Mouse (Mus musculus) ES-E14 (cell line): ENCODE results near the gene Fam83f. TPM values are rescaled to one million over a fixed set of nuclear protein-coding genes. Genes with fewer than 3 reads are reported as not detected.

Experiments
- DNase-seq: peaks from one replicate; pipeline ENCODE4 v3.0.0-alpha.2; 2013; ENCODE audit warnings: low read depth, low spot score
- H3K27ac ChIP-seq: 2 replicates; pipeline ENCODE4 v1.5.1; 2012; ENCODE audit warnings: low read depth, mild to moderate bottlenecking, low read length, moderate library complexity, mixed read lengths; ENCODE audit not compliant: poor library complexity, insufficient read depth, severe bottlenecking
- H3K36me3 ChIP-seq: 2 replicates; pipeline ENCODE4 v1.6.1; 2012; ENCODE audit warnings: mild to moderate bottlenecking, low read length, moderate library complexity, mixed read lengths; ENCODE audit not compliant: control insufficient read depth, poor library complexity, insufficient read depth, severe bottlenecking
- H3K4me1 ChIP-seq, 2 experiments: fragments of 150-350 bp in 1 of 2; sonication (generic) in 1 of 2; 2 replicates each; pipeline ENCODE4 v1.6.1; 2012; ENCODE audit warnings: low read length in 2 of 2, mild to moderate bottlenecking in 1 of 2, mixed read lengths in 1 of 2; ENCODE audit not compliant: control insufficient read depth in 2 of 2, insufficient read depth in 2 of 2, poor library complexity in 1 of 2
- H3K4me3 ChIP-seq, 2 experiments: fragments of 150-350 bp in 1 of 2; sonication (generic) in 1 of 2; 2 replicates each; pipeline ENCODE4 v1.5.1; 2012; ENCODE audit warnings: low read length in 2 of 2, low read depth in 1 of 2, mild to moderate bottlenecking in 1 of 2, mixed read lengths in 1 of 2; ENCODE audit not compliant: insufficient read depth in 1 of 2, poor library complexity in 1 of 2, severe bottlenecking in 1 of 2
- H3K9ac ChIP-seq: 2 replicates; pipeline ENCODE4 v1.6.1; 2012; ENCODE audit warnings: low read depth, mild to moderate bottlenecking, low read length, mixed read lengths; ENCODE audit not compliant: poor library complexity, insufficient read depth, severe bottlenecking
- H3K9me3 ChIP-seq: fragments of 150-350 bp; sonication (generic); 2 replicates; pipeline ENCODE4 v1.6.1; 2012; ENCODE audit warnings: low read depth, mild to moderate bottlenecking, low read length; ENCODE audit not compliant: control insufficient read depth, insufficient read depth
- CHD2 ChIP-seq: IDR thresholded peaks from 2 replicates; pipeline ENCODE4 v1.6.1; 2014; ENCODE audit warnings: mild to moderate bottlenecking, low read depth, low read length, inconsistent platforms
- HCFC1 ChIP-seq: IDR thresholded peaks from 2 replicates; pipeline ENCODE4 v1.6.1; 2012; ENCODE audit warnings: low read length, inconsistent platforms, borderline replicate concordance; ENCODE audit not compliant: insufficient read depth
- MAFK ChIP-seq: IDR thresholded peaks from 2 replicates; pipeline ENCODE4 v1.6.1; 2014; ENCODE audit warnings: mild to moderate bottlenecking, low read depth, low read length, inconsistent platforms; ENCODE audit not compliant: insufficient read depth
- ZC3H11A ChIP-seq: IDR thresholded peaks from 2 replicates; pipeline ENCODE4 v1.6.1; 2012; ENCODE audit warnings: low read depth, mild to moderate bottlenecking, inconsistent platforms, low read length, borderline replicate concordance
- ZNF384 ChIP-seq: IDR thresholded peaks from 2 replicates; pipeline ENCODE4 v1.6.1; 2012; ENCODE audit warnings: low read depth, low read length, inconsistent platforms
- in situ Hi-C, 2 experiments: fragments of 600-800 bp; cut with MboI; formaldehyde crosslinking; loops; one replicate each; pipeline ENCODE4 v1.15.1; 2025; ENCODE audit warnings: low sequenced_read_pairs in 2 of 2, inconsistent platforms in 1 of 2; ENCODE audit not compliant: unreplicated experiment in 2 of 2
- total RNA-seq: library from RNA; depleted of rRNA; stranded (reverse); fragments of 300-350 nt; gene quantifications from 2 replicates; pipeline ENCODE4 v1.2.3, GENCODE M21; 2012

Gene Fam83f
- total RNA-seq, 1 experiment: 1.0 TPM

DNA sequence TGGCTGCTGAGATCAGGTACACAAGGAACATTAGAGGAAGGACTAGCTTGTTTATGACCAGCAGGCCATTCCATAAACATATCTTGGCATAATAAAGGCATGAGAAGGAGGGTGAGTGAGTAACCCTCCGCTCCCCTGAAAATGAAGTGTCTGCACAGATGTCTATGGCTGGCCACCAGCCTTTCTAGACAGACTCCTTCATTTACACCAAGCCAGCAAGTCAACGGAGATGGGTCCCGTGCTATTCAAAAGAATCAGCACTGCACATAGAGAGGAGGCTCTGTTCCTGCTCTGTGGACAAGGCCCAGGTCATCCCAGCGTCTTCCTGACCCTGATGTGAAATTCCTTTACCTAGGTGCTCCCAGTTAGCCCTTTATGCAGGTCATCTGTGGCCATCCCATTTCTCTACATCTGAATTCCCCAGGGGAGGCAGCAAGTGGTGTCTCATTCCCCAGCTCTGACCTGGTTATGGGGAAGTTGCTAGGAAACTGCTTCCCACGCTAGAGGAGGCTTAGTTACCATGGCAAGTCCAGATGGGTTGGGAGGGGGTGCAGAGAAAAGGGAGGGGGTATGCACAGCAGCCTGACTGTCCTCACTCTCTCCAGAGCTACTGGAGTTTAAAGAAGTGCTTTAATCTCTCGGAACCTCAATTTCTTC is 12.7 kb upstream of the Fam83f start:
- no peak for TF ChIP-seq CHD2
- no peak for TF ChIP-seq MAFK
- TF ChIP-seq HCFC1: no peak
- TF ChIP-seq ZC3H11A: no peak
- no peak for TF ChIP-seq ZNF384
- H3K36me3 ChIP-seq: no peaks in the 10 kb centered on the region
- in situ Hi-C loops: no loop called here

DNA sequence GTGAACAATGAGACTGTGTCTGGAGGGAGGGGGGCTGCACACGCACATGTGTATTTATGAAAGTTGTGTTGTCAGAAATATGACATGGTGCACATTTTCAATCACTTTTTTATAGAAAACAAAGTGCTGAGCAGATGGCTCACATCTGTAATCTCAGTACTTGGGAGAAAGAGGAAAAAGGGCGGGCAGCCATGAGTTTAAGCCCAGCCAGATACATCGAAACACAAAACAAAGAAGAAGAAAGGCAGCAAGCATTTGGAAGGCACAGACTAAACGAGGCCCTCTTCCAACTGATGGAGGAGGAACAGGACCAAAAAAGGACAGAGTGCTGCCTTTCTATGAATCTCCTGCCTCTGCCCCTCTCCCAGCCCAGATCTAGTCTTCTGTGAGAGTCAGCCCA is 10.7 kb upstream of the Fam83f start:
- no peak overlapping the region for H3K4me3 ChIP-seq
- no peaks in the 10 kb centered on the region for H3K4me1 ChIP-seq
- no peaks in the 10 kb centered on the region for H3K36me3 ChIP-seq
- in situ Hi-C loops: no loop called here
- no peak overlapping the region for H3K27ac ChIP-seq
- H3K9me3 ChIP-seq: no peaks in the 10 kb centered on the region
- no peak overlapping the region for H3K9ac ChIP-seq
- no peak for DNase-seq
- TF ChIP-seq ZNF384 (no peak), ZC3H11A (no peak), CHD2 (no peak), HCFC1 (no peak), MAFK (no peak)

More for the DNA sequence above, 12.7 kb upstream of the Fam83f start:
- no peaks in the 10 kb centered on the region for H3K9me3 ChIP-seq
- DNase-seq: no peak
- H3K4me1 ChIP-seq: no peaks in the 10 kb centered on the region
- H3K9ac ChIP-seq: no peak overlapping the region
- H3K27ac ChIP-seq: no peak overlapping the region
- no peak overlapping the region for H3K4me3 ChIP-seq

DNA sequence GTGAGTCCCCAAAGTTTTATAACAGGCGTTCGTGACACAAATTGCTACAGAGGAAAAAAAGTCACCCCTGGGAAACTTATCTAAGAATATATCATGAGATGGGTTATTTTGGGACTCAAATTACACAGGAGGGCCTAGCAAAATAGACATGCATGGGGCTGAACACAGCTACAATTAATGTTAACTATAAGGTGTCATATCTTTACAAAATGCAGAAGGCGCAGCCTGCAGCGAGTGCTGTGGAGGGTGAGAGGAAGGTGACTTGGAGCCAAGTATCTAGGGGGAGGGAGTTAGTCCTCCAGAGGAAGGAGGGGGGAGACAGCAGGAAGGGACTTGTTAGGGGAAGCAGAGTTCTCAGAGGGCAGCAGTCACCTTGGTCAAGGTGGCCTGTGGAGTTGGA is 7.2 kb upstream of the Fam83f start:
- TF ChIP-seq MAFK (no peak), ZNF384 (no peak), ZC3H11A (no peak), CHD2 (no peak), HCFC1 (no peak)
- H3K4me3 ChIP-seq: no peak overlapping the region
- no peaks in the 10 kb centered on the region for H3K9me3 ChIP-seq
- H3K9ac ChIP-seq: no peak overlapping the region
- no peaks in the 10 kb centered on the region for H3K36me3 ChIP-seq
- in situ Hi-C loops: no loop called here
- DNase-seq: no peak
- no peaks in the 10 kb centered on the region for H3K4me1 ChIP-seq
- H3K27ac ChIP-seq: no peak overlapping the region

DNA sequence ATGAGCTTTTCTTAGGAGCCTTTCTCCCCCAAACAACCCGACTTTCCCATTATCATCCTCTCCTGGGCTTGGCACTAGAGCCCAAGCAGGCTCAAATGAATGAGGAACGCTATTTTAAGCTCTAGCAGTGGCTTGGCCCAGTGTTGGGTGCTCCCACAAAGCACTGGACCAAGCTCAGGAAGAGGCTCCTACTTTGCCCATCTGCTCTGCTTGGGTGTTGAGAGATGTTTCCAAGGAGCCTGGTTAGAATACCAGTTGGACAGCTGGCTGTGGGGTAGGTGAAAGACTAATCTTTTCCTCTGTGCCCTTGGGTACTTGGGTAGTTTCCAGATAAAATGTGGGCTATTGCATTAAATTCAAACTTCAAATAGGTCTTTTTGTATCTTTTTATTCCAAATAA is 1.2 kb downstream of the Fam83f start:
- TF ChIP-seq ZNF384 (no peak), HCFC1 (no peak), ZC3H11A (no peak), CHD2 (no peak), MAFK (no peak)
- Histone ChIP-seq H3K36me3 (no peaks in the 10 kb centered on the region), H3K9ac (no peak overlapping the region), H3K4me3 (no peak overlapping the region), H3K4me1 (no peaks in the 10 kb centered on the region; a peak in 1 of 4 replicates), H3K27ac (no peak overlapping the region), H3K9me3 (no peaks in the 10 kb centered on the region)
- DNase-seq: no peak
- in situ Hi-C loops: no loop called here
